Mouse (Mus musculus) liver, embryonic 14.5 days (tissue): ENCODE measurements at regions not wholly inside any gene's neighbourhood (a gene's known extent, or its start where the extent isn't known, plus 50 kb on each side); places are given as distances from the start of the nearest gene placed in this dataset.

Experiments used
- ATAC-seq: fragments of 200-750 bp; cut with Nextera tagmentation; 2 replicates; pipeline ENCODE4 v1.8.0; 2017; ENCODE audit warnings: moderate number of reproducible peaks, mild to moderate bottlenecking, moderate library complexity; ENCODE audit not compliant: insufficient read depth
- DNase-seq, 3 experiments: peaks; one replicate each; pipeline ENCODE4 v3.0.0-alpha.2; 2012 to 2013; ENCODE audit warnings: low read depth in 3 of 3, low spot score in 3 of 3
- H3K27ac ChIP-seq: fragments of 300-500 bp; sonication (generic); 2 replicates; pipeline ENCODE4 v1.5.1; 2014; ENCODE audit warnings: moderate library complexity, mild to moderate bottlenecking, control low read depth, inconsistent platforms
- H3K27me3 ChIP-seq: fragments of 300-500 bp; sonication (generic); 2 replicates; pipeline ENCODE4 v1.6.1; 2014; ENCODE audit warnings: mild to moderate bottlenecking, low read length, moderate library complexity; ENCODE audit not compliant: control insufficient read depth, insufficient read depth
- H3K36me3 ChIP-seq: fragments of 300-500 bp; sonication (generic); replicated peaks from 2 replicates; pipeline ENCODE4 v1.6.1; 2014; ENCODE audit warnings: low read depth; ENCODE audit not compliant: control insufficient read depth, insufficient read depth
- H3K4me1 ChIP-seq, 2 experiments: fragments of 200-500 bp in 1 of 2; fragments of 300-500 bp in 1 of 2; sonication (generic) in 1 of 2; replicated peaks; 2 replicates each; pipeline ENCODE4 v1.6.1; 2012 to 2014; ENCODE audit warnings: antibody characterized with exemption in 1 of 2, inconsistent platforms in 1 of 2, low read length in 1 of 2; ENCODE audit not compliant: control insufficient read depth in 2 of 2, insufficient read depth in 2 of 2
- H3K4me2 ChIP-seq: fragments of 300-500 bp; sonication (generic); 2 replicates; pipeline ENCODE4 v1.6.1; 2014; ENCODE audit warnings: low read depth, mild to moderate bottlenecking, control low read depth, moderate library complexity
- H3K4me3 ChIP-seq, 2 experiments: fragments of 200-500 bp in 1 of 2; fragments of 300-500 bp in 1 of 2; sonication (generic) in 1 of 2; 2 replicates each; pipeline ENCODE4 v1.5.1; 2012 to 2014; ENCODE audit warnings: low read depth in 2 of 2, low read length in 2 of 2, mild to moderate bottlenecking in 2 of 2, control low read depth in 1 of 2, inconsistent platforms in 1 of 2, moderate library complexity in 1 of 2; ENCODE audit not compliant: insufficient read depth in 1 of 2
- H3K9ac ChIP-seq: fragments of 300-500 bp; sonication (generic); replicated peaks from 2 replicates; pipeline ENCODE4 v1.6.1; 2014; ENCODE audit warnings: mild to moderate bottlenecking, control low read depth, moderate library complexity
- H3K9me3 ChIP-seq: fragments of 300-500 bp; sonication (generic); 2 replicates; pipeline ENCODE4 v1.6.1; 2016; ENCODE audit warnings: low read length, mixed read lengths; ENCODE audit not compliant: control insufficient read depth
- CTCF ChIP-seq: IDR thresholded peaks from 2 replicates; pipeline ENCODE4 v1.5.1; 2016; ENCODE audit warnings: antibody characterized with exemption, low read depth, control low read depth
- EP300 ChIP-seq: IDR thresholded peaks from 2 replicates; pipeline ENCODE4 v1.6.1; 2016; ENCODE audit warnings: antibody characterized with exemption, low read depth
- WGBS: fragments of 180-500 bp; shearing (Covaris S2); extraction: QIAGEN DNeasy Blood & Tissue Kit; methylation state at CpG from one replicate; pipeline ENCODE4 v1.1.7; 2014; ENCODE audit not compliant: insufficient replicate concordance; 5-methylcytosine and 5-hydroxymethylcytosine counted together

DNA sequence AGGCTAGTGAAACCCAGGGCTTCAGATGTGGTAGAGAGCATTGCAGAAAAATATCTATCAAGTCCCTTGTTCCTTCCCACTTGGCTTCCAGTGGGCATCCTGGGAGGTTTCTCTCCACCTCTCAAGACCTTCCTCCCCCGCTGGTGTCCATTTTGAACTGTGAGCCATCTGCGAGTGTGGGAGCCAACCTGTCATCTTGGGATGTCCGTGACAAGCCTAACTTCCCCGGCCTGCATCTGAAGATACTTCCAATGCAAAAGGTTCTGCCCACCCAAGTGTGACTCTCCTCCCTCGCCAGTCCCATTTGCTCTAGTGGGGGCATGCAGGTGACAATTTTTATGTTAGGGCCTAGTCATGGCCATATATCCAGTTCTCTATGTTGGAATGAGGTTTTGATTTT, 208.2 kb upstream of the Gm10131 start:
- H3K36me3 ChIP-seq: no peaks in the 10 kb centered on the region
- 65% methylated on average over 5 of the region's 5 CpGs for WGBS
- no peak overlapping the region for H3K27ac ChIP-seq
- no peaks in the 10 kb centered on the region for H3K9me3 ChIP-seq
- no peaks in the 10 kb centered on the region for H3K27me3 ChIP-seq
- no peak for DNase-seq
- H3K4me2 ChIP-seq: no peak overlapping the region
- TF ChIP-seq EP300 (no peak), CTCF (no peak)
- no peaks in the 10 kb centered on the region for H3K4me1 ChIP-seq
- no peak for ATAC-seq
- H3K4me3 ChIP-seq: no peak overlapping the region
- H3K9ac ChIP-seq: no peak overlapping the region

DNA sequence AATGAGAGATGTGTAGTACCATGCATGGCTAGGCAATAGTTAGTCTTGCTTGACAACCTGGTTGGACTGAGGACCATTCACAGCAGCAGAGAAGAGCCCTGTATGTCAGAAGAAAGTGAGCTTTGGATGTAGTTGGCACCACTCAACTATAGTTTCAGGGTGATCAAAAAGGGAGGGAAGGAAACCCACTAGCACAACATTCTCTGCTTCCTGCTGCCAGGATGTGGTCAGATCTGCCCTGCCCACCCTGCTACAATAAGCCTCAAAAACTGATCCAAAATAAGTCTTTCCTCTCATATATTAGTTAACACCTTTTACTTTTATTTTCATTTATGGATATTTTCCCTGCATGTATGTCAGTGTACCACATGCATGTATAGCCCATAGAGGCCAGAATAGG, 203.7 kb upstream of the Gm10131 start:
- H3K4me2 ChIP-seq: no peak overlapping the region
- no peaks in the 10 kb centered on the region for H3K4me1 ChIP-seq
- DNase-seq: no peak
- no peak for TF ChIP-seq CTCF
- no peak for TF ChIP-seq EP300
- no peak overlapping the region for H3K4me3 ChIP-seq
- no peaks in the 10 kb centered on the region for H3K36me3 ChIP-seq
- H3K27ac ChIP-seq: no peak overlapping the region
- no peak for ATAC-seq
- H3K27me3 ChIP-seq: no peaks in the 10 kb centered on the region
- no peak overlapping the region for H3K9ac ChIP-seq
- H3K9me3 ChIP-seq: no peaks in the 10 kb centered on the region

DNA sequence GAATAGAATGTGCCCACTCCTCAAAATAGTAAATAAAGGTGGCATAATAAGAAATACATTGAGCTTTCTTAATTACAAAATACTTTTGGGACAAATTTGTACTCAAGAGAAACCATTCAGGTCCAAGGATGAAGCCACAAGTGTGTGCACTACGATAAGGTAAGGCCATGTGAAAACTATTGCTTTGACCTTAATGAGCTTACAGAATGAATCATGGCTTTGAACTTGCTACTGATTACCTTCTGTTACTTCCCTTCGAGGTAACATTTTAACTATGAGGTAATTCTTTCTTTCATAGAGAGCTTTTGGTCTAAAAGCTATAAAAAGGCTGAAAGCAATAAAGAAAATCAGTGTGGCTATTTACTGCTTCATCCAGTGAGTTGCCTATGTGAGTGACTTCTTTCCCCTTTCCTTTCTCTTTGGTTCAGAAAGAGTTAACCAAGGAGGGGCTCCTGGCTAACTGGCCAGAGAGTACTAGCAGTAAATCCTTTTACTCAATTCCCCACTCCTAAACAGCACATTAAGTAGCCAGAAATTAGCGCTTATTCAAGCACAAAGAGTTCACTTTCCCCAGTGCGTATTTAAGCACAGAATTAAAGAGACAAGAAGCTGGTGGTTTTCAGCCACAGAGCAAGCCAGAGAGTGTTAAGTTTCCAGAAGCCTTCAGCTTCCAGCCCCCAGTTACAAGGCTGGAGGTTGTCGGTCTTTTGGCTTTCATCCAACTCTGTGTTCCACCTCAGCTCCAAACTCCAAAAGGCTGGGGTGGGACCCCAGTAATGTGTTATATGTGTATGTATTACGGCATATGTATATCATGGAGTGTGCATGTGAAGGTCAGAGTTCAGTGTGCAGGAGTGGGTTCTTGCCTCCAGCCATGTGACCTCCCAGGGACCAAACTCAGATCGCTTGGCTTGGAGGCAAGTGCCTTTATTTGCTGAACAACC, 194.3 kb upstream of the Gm10131 start:
- no peak for ATAC-seq
- DNase-seq: no peak
- Histone ChIP-seq H3K4me2 (no peak overlapping the region), H3K9me3 (no peaks in the 10 kb centered on the region), H3K4me3 (no peak overlapping the region), H3K27ac (no peak overlapping the region), H3K9ac (no peak overlapping the region), H3K27me3 (no peaks in the 10 kb centered on the region), H3K4me1 (no peaks in the 10 kb centered on the region), H3K36me3 (no peaks in the 10 kb centered on the region)
- 46% methylated on average over 7 of the region's 7 CpGs for WGBS
- TF ChIP-seq EP300: no peak
- no peak for TF ChIP-seq CTCF

DNA sequence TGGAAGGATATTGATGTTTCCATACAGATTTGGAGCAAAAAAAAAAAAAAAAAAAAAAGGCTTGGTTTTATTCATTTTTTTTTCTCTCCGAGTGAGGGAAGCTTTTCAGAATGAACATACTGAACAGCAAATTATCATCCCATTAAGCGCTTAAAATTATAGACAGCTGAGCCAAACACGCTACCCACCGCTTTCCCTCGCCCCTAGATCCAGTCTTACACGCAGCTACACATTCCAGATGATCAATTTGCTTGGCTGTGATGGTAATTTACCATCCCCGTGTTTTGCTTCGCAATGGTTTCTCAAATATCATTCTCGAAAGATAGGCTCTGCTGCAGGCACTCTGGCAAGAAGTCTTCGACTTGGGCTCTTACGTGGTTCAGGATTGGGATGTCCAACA, 192.3 kb upstream of the Gm10131 start:
- Histone ChIP-seq H3K4me3 (no peak overlapping the region), H3K27me3 (no peaks in the 10 kb centered on the region), H3K4me1 (no peaks in the 10 kb centered on the region), H3K9ac (no peak overlapping the region), H3K9me3 (no peaks in the 10 kb centered on the region), H3K36me3 (no peaks in the 10 kb centered on the region), H3K4me2 (no peak overlapping the region), H3K27ac (no peak overlapping the region)
- TF ChIP-seq EP300: no peak
- TF ChIP-seq CTCF: no peak
- ATAC-seq: no peak
- no peak for DNase-seq
- WGBS: 67% methylated on average over 11 of the region's 11 CpGs

DNA sequence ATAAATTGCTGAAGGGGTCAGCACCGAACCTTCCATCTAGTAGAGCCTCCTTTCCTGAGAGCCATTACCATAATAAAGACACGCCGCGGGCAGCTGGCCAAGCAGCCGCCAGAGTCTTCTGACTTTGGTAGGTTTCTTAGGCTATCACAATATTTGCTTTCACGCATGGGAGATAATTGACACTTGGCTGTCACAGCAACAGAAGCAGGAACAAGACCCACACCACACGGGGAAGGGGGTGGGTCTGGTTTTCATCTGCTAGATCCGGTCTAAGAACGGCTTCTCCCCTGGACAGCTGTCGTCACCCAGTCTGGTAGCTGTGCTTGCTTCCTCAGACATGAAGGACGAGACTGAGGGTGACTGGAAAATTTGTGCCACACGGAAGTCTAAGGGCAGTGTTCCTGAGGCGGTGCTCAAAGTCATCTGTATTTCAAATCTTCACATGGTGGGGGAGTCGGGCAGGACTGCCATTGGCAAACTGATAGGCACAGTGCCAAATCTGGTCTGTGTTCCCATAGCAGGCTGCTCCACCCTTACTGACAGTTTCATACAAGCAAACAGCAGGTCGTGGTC, 188.9 kb upstream of the Gm10131 start:
- Histone ChIP-seq H3K9ac (no peak overlapping the region), H3K4me1 (no peaks in the 10 kb centered on the region), H3K36me3 (no peaks in the 10 kb centered on the region), H3K27me3 (no peaks in the 10 kb centered on the region), H3K4me2 (no peak overlapping the region), H3K27ac (no peak overlapping the region), H3K4me3 (no peak overlapping the region), H3K9me3 (no peaks in the 10 kb centered on the region)
- TF ChIP-seq EP300: no peak
- TF ChIP-seq CTCF: no peak
- no peak for DNase-seq
- 56% methylated on average over 15 of the region's 15 CpGs for WGBS
- ATAC-seq: no peak
